Mouse (Mus musculus) thymus, postnatal 36 days (tissue): ENCODE data around the gene Nrbp1.

Experiments
- DNase-seq, 2 experiments: peaks; one replicate each; pipeline ENCODE4 v3.0.0; 2022; ENCODE audit warnings: mixed read lengths in 2 of 2

The Nrbp1 gene

DNA sequence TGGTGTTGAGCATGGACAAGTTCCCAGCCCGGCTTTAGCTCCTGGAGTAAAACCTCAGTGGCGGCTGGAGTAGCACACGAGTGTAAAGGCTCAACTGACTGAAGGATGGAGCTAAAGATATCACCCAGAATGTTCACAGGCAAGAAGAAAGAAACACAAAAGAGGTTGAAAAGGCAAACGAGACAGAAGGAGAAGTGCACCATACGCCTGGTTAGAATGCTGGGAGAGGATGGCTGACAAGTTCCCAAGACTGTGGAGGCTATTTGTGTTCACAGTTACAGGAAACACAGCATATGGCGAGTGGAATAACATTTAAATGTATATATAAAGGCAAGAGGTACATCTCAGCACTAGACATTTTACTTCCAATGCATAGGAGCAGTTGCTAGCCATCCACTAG, 32.4 kb downstream of the Nrbp1 start:
- DNase-seq, result no peak

DNA sequence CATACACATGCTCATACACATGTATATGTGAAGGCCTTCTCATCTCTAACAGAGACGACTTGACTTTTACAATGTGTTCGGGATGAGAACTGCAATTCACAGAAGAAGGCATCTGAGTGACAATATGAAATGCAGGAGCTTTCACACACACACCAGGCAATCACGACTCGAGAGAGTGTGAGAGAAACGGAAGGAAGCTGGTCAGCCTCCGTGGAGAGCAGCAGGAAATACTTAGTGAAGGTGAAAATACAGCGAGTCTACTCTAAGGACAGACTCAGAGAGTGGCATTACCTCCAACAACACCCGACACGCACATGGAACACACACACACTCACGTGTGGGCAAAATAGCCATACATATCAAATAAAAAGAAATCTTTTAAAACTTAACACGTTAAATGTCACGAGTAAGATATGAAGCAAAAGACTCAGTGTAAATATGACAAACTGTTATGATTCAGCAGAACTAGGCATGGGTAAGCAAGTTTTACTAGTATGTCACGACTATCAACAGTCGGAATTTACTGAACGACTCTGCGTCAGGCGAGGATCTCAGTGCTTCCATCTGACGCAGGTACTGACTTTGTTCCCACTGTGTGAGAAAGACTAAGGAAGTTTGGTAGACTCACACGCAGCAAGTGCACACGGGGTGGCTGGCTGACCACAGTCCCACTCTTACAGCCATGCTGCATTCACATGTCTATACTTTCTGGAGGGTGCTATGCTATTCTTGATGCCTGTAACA, 38.8 kb downstream of the Nrbp1 start:
- peak in 1 of 2 experiments; percentile 7 for DNase-seq

DNA sequence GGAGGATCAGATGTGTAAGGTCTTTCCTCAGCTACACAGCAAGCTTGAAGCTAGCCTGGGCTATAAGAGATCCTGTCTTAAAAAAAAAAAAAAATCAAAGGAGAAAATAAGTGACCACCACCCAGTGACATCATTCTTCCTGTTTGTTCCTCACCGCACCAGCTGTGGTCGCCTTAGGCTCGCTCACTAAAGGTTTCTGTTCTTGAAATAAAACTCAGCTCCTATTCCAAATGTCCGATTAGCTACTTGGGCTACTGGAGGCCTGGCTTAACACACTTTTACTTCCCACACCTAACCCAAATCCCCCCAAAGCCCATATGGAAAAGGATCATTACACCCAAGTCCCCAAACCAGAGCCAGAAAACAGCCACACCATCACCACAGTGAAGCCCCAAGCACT, 47.6 kb downstream of the Nrbp1 start:
- DNase-seq, result no peak

DNA sequence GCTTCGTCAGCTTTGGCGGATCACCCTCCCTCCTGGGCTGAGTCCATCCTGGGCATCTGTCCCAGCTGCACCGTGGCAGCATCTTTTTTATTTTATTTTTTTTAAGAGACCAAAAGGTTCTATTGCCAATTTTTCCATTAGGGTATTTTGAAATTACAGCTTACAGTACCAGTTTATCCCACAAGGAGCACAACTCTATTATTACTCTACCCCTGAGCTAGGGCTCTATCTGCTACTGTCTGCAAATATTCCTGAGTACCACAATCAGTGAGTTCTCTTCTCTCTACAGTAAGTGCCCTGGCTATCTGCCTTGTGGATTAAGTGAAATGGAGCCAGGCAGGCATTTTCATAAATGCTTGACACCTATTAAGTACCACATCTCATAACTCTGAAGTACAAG, 48.0 kb downstream of the Nrbp1 start:
- DNase-seq, result no peak

DNA sequence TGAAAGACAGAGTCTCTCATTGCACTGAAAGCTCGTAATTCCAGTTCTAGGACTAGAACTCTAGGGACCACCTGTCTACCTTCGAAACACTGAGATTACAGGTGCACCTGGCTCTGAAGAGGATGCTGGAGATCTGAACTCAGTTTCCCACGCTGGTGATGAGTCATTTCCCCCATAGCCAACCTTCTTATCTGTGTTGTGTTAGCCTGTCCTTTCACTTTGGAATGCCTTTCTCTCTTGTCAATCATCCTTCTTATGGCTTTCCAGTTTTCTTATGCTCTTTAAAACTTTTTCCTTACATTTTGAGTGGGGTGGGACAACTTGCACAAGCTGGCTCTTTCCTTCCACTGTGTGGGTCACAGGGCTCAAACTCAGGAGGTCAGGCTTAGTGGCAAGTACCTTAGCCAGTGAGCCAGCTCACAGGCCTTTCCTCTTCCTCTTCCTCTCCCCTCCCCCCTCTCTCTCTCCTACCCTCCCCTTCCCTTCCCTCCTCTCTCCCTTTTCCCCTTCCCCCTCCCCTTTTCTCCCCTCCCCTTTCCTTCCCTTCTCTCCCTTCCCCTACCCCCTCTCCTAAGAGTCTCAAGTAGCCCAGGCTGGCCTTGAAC, 49.1 kb downstream of the Nrbp1 start:
- DNase-seq, result no peak

DNA sequence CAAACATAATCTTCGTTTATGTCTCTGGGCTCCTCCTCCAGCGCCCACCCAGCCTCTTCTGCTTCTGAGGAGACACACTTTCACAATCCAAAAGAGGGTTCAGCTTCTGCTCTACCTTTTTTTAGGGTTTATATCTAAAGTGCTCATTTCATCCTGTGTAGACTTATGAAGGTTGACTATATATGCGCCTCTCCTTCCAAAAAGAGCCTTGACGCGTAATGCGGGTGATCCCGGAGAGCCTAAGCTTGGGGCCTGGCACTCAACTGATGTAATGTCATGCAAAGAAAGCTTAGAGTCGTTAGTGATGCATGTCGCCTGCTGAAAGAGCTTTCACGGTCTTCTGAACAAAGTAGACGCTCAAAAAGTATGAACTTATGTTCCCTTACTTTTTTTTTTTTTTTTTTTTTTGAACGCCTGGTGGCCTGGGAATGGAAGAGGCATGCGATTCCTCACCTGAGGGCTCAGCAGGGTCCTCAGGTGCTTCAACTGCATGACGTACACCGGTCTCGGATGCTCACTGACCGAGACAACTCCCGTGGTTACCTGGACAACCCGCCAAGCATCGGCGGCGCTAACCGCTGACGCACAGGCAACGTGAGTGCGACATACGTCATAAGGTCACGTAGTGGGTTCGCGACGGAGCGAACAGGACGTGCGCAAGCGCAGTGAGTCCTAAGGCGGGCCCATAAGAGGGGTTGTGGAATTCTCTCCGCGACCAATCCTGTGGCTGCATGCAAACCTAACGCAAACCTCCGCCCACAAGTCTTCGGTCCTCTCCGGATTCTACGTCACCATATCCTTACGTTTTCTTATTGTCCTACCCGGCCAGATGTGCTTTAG, 50.1 kb downstream of the Nrbp1 start, which contains the start of gene Ift172:
TSS of gene Ift172 (minus strand) at position 596 of the 840 bp plus-strand sequence.
- DNase-seq, result peak; percentile 91 to 96

DNA sequence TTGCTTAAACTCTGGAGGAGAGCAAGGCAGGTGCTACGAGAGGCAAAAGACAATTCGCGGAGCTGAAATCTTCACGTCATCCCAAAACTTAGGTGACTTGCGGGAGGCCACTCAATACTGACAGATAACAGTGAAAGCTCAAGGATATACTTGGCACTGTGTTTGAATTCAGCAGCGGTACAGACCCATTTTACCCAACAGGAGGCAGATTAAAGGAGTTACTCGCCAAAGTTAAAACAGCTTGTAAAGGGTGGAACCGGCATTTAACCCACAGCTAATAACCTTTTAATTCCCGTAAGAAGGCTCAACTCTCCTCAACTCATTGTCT, 50.7 kb downstream of the Nrbp1 start:
- no peak for DNase-seq

DNA sequence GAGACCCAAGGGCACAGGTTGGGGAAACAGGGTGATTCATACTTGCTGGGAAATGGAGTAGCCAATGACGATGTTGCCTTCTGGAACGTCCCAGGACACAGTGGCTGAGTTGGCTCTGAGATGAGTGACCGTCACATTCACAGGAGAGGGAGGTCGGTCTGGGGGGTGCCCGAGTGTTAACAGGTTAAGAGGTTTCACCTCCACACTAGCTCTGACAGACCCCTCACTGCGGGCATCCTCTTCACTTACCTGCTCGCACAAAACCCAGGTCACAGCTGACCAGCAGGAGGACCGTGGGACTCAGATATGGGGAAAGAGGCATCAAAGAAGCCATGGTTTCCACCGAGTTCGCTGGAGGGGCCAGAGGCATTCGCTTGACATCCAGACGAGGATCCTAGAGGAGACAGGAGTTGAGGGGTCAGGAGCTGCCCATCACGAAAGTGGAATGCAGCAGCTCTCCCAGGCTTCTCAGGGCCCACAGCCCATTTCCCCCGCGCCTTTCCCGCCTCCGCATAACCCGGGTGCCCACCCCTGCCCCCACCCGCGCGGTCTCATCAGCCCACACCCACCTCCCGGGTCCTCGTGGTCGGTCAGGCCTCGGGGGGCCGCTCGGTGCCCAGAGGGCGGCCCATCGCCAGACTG, 54.4 kb downstream of the Nrbp1 start:
- no peak for DNase-seq

DNA sequence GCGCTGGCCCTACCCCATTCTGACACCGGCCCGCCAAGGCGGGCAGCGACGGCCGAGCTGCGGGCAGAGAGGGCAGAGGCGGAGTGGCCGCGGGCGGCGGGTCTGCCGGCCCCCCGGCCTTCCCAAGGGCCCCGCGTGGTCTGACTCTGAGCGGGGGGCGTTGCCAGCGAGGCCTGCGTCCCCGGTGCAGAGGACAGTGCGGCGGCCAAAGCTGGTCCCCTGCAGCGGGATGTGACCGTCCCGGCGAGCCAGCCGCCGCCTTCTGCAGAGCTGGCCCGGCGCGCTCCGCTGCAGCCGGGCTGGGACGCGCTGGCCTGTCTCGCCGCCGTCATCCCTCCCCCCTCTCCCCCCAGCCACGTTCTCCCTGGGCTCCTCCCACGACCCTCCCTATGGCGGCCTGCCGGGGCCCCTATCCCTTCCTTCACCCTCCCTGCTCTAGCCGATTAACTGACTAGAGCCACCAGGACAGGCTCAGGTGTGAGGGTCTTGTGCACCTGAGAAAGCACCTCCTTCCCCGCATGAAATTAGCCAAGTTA, 55.0 kb downstream of the Nrbp1 start, which contains the start of gene Fndc4:
TSS of gene Fndc4 (minus strand) at position 475 of the 536 bp plus-strand sequence.
- no peak for DNase-seq

DNA sequence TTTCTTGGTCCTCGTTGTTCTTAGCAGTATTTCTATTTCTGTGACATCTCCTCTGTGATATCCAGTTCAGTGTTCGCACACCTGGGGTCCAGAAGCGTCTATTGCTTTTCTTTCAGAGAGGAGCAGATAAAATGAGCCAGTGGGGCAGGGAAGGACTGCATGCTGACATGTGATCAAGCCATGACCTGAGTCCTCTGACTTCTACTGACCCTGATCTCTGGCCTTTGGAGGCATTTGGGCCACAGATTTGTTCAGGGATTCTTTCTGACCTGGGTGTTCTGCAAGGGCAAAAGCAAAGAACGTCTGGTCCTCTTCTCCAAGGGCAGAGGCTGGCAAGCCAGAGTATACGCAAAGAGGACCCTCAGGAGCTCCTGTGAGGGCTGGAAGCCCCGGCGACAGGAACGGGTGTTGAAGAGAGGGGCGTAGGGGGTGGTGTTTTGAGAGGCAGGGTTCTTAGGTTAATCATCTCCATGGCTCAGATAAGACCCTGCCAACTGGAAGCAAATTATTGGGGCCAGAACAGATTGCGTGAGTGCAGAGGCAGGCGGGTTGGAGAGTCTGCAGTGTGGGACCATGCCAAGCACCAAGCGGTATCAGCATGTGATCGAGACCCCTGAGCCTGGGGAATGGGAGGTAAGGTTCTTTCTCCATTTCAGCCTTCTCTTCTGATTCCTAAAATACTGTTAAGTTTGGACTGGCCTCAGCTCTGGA, 56.5 kb downstream of the Nrbp1 start, which contains the start of gene Gckr:
TSS of gene Gckr (plus strand) at position 397 of the 711 bp plus-strand sequence.
- DNase-seq, result no peak

DNA sequence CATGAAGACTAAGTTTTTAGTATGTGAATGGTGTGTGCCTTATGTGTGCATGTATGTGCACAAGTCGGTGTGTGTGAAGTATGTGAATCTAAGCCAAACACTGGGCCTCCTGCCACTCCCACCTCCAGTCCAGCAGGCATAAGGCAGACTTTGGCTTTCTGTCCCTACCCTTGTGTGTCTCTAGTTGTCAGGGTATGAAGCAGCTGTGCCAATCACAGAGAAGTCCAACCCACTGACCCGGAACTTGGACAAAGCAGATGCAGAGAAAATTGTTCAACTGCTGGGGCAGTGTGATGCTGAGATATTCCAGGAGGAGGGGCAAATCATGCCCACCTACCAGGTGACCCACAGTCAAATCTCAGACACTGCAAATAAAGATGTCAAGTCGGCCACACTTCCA, 57.3 kb downstream of the Nrbp1 start:
- no peak for DNase-seq

DNA sequence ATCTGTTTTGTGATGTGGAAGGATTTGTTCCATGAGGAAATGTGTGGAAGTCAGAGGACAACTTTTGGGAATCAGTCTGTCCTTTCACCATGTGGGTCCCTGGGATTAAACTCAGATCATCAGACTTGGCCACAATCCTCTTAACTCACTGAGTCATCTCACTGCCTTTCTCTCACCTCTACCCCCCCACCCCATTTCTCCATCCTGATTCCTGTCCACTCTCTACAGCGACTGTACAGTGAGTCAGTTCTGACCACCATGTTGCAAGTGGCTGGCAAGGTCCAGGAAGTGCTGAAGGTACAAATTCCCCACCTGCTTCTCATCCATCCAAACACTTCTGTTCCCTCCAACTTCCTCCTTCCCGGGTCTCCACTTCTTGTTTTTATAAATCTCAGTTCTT, 57.8 kb downstream of the Nrbp1 start:
- no peak for DNase-seq
